Mouse (Mus musculus) ES-E14 (cell line): ENCODE measurements at regions not wholly inside any gene's neighbourhood (a gene's known extent, or its start where the extent isn't known, plus 50 kb on each side); places are given as distances from the start of the nearest gene placed in this dataset.

Experiments used
- DNase-seq: peaks from one replicate; pipeline ENCODE4 v3.0.0-alpha.2; 2013; ENCODE audit warnings: low read depth, low spot score
- H3K27ac ChIP-seq: 2 replicates; pipeline ENCODE4 v1.5.1; 2012; ENCODE audit warnings: low read depth, mild to moderate bottlenecking, low read length, moderate library complexity, mixed read lengths; ENCODE audit not compliant: poor library complexity, insufficient read depth, severe bottlenecking
- H3K36me3 ChIP-seq: 2 replicates; pipeline ENCODE4 v1.6.1; 2012; ENCODE audit warnings: mild to moderate bottlenecking, low read length, moderate library complexity, mixed read lengths; ENCODE audit not compliant: control insufficient read depth, poor library complexity, insufficient read depth, severe bottlenecking
- H3K4me1 ChIP-seq, 2 experiments: fragments of 150-350 bp in 1 of 2; sonication (generic) in 1 of 2; 2 replicates each; pipeline ENCODE4 v1.6.1; 2012; ENCODE audit warnings: low read length in 2 of 2, mild to moderate bottlenecking in 1 of 2, mixed read lengths in 1 of 2; ENCODE audit not compliant: control insufficient read depth in 2 of 2, insufficient read depth in 2 of 2, poor library complexity in 1 of 2
- H3K4me3 ChIP-seq, 2 experiments: fragments of 150-350 bp in 1 of 2; sonication (generic) in 1 of 2; 2 replicates each; pipeline ENCODE4 v1.5.1; 2012; ENCODE audit warnings: low read length in 2 of 2, low read depth in 1 of 2, mild to moderate bottlenecking in 1 of 2, mixed read lengths in 1 of 2; ENCODE audit not compliant: insufficient read depth in 1 of 2, poor library complexity in 1 of 2, severe bottlenecking in 1 of 2
- H3K9ac ChIP-seq: 2 replicates; pipeline ENCODE4 v1.6.1; 2012; ENCODE audit warnings: low read depth, mild to moderate bottlenecking, low read length, mixed read lengths; ENCODE audit not compliant: poor library complexity, insufficient read depth, severe bottlenecking
- H3K9me3 ChIP-seq: fragments of 150-350 bp; sonication (generic); 2 replicates; pipeline ENCODE4 v1.6.1; 2012; ENCODE audit warnings: low read depth, mild to moderate bottlenecking, low read length; ENCODE audit not compliant: control insufficient read depth, insufficient read depth
- CHD2 ChIP-seq: IDR thresholded peaks from 2 replicates; pipeline ENCODE4 v1.6.1; 2014; ENCODE audit warnings: mild to moderate bottlenecking, low read depth, low read length, inconsistent platforms
- HCFC1 ChIP-seq: IDR thresholded peaks from 2 replicates; pipeline ENCODE4 v1.6.1; 2012; ENCODE audit warnings: low read length, inconsistent platforms, borderline replicate concordance; ENCODE audit not compliant: insufficient read depth
- MAFK ChIP-seq: IDR thresholded peaks from 2 replicates; pipeline ENCODE4 v1.6.1; 2014; ENCODE audit warnings: mild to moderate bottlenecking, low read depth, low read length, inconsistent platforms; ENCODE audit not compliant: insufficient read depth
- ZC3H11A ChIP-seq: IDR thresholded peaks from 2 replicates; pipeline ENCODE4 v1.6.1; 2012; ENCODE audit warnings: low read depth, mild to moderate bottlenecking, inconsistent platforms, low read length, borderline replicate concordance
- ZNF384 ChIP-seq: IDR thresholded peaks from 2 replicates; pipeline ENCODE4 v1.6.1; 2012; ENCODE audit warnings: low read depth, low read length, inconsistent platforms
- in situ Hi-C, 2 experiments: fragments of 600-800 bp; cut with MboI; formaldehyde crosslinking; loops; one replicate each; pipeline ENCODE4 v1.15.1; 2025; ENCODE audit warnings: low sequenced_read_pairs in 2 of 2, inconsistent platforms in 1 of 2; ENCODE audit not compliant: unreplicated experiment in 2 of 2

- DNase-seq = no peak
- H3K9me3 ChIP-seq = no peaks in the 10 kb centered on the region
- H3K36me3 ChIP-seq = no peaks in the 10 kb centered on the region
- TF ChIP-seq ZNF384 (no peak), CHD2 (no peak), MAFK (no peak), ZC3H11A (no peak), HCFC1 (no peak)
- in situ Hi-C loops = no loop called here
- H3K27ac ChIP-seq = no peak overlapping the region
- no peak overlapping the region for H3K9ac ChIP-seq
- no peak overlapping the region for H3K4me3 ChIP-seq
- no peaks in the 10 kb centered on the region for H3K4me1 ChIP-seq
Observed at GRCm38 (mm10) chr13:10741391-10741790, 380.7 kb upstream of the Chrm3 start.

DNA sequence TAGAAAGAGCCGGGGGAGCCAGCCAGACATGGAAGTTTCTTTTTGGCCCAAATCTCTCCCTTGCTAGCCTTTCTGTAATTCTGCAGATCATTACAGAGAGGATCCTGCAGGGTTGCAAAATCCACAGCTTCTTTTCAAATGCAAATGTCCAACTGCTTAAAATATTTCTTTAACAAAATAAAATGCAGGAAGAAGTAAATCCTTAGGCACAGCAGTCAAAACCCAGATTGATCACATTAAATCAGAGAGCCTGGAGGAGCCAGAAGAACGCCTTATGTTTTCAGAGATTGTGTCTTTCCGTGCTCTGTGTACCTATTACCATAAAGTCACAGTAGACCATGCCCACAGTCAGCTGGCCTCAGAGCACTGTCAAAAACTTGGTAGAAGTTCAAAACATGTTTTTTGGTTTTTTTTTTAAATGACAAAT, 365.1 kb upstream of the Chrm3 start:
- TF ChIP-seq CHD2 (no peak), ZNF384 (no peak), ZC3H11A (no peak), MAFK (no peak)
- H3K4me3 ChIP-seq = no peak overlapping the region
- no peaks in the 10 kb centered on the region for H3K4me1 ChIP-seq
- in situ Hi-C loops = no loop called here
- no peaks in the 10 kb centered on the region for H3K36me3 ChIP-seq
- H3K27ac ChIP-seq = no peak overlapping the region
- DNase-seq = no peak
- no peaks in the 10 kb centered on the region for H3K9me3 ChIP-seq
- no peak overlapping the region for H3K9ac ChIP-seq

DNA sequence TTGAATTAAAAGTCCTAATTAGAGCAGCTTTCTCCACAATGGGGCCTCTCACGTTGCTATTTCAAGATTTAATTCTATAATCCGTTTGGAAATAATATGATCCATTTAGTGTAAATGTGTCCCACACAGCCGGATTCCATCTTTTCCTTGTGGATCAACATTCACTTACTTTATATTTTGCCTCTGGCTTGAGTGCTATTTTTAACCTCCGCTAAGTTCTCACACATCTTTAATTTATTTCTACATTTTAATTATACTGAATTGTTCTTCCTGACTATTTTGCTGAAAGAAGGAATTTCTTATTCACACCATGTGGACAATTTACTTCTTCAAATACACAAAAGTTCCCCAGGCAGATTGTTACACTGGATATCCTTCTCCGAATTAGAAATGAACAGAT, 364.7 kb upstream of the Chrm3 start:
- Histone ChIP-seq H3K4me3 (no peak overlapping the region), H3K27ac (no peak overlapping the region), H3K9me3 (no peaks in the 10 kb centered on the region), H3K9ac (no peak overlapping the region), H3K4me1 (no peaks in the 10 kb centered on the region), H3K36me3 (no peaks in the 10 kb centered on the region)
- TF ChIP-seq ZC3H11A (no peak), CHD2 (no peak), MAFK (no peak), ZNF384 (no peak), HCFC1 (no peak)
- DNase-seq = no peak
- in situ Hi-C loops = no loop called here

- H3K4me3 ChIP-seq = no peak overlapping the region
- no peaks in the 10 kb centered on the region for H3K9me3 ChIP-seq
- no peak for TF ChIP-seq HCFC1
- TF ChIP-seq ZNF384 = no peak
- TF ChIP-seq ZC3H11A = no peak
- TF ChIP-seq MAFK = no peak
- TF ChIP-seq CHD2 = no peak
- in situ Hi-C loops = no loop called here
- no peak for DNase-seq
- H3K4me1 ChIP-seq = no peaks in the 10 kb centered on the region
- no peaks in the 10 kb centered on the region for H3K36me3 ChIP-seq
- H3K9ac ChIP-seq = no peak overlapping the region
- no peak overlapping the region for H3K27ac ChIP-seq
Observed at GRCm38 (mm10) chr13:10720639-10721038, 360.0 kb upstream of the Chrm3 start.

DNA sequence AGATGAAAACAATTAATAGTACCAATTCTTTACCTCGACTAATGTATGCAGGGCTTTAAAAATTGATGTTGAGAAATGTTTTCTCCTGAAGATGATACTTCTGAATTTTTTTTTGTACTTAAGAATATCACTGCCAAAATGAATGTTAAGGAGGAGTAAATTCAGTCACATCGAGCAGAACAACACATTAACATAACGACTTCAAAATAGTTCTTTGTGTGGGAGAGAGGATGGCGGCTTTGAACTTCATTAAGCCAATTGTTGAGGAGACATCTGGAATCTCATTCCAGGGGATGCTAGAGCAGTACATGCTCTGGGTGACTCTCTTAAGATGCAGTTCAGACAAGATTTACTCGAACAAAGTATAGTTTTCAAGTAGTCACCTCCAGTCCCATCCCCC, 350.8 kb upstream of the Chrm3 start:
- Histone ChIP-seq H3K9ac (no peak overlapping the region), H3K4me3 (no peak overlapping the region), H3K27ac (no peak overlapping the region), H3K36me3 (no peaks in the 10 kb centered on the region), H3K4me1 (no peaks in the 10 kb centered on the region), H3K9me3 (no peaks in the 10 kb centered on the region)
- no peak for TF ChIP-seq ZNF384
- no peak for TF ChIP-seq MAFK
- TF ChIP-seq HCFC1 = no peak
- TF ChIP-seq ZC3H11A = no peak
- TF ChIP-seq CHD2 = no peak
- no peak for DNase-seq
- in situ Hi-C loops = no loop called here
